Mouse (Mus musculus) heart, adult 2 months (tissue): ENCODE results near the gene Uspl1. TPM values are rescaled to one million over a fixed set of nuclear protein-coding genes. Genes with fewer than 3 reads are reported as not detected.

Source experiments
- DNase-seq, 2 experiments: peaks; one replicate each; pipeline ENCODE4 v3.0.0; 2021
- H3K27ac ChIP-seq: fragments of 200-600 bp; 2 replicates; pipeline ENCODE4 v1.8.1; 2022
- H3K27me3 ChIP-seq: fragments of 200-500 bp; 2 replicates; pipeline ENCODE4 v1.6.1; 2012; ENCODE audit warnings: mild to moderate bottlenecking, low read length, inconsistent platforms, mixed read lengths; ENCODE audit not compliant: control insufficient read depth, insufficient read depth
- H3K36me3 ChIP-seq: fragments of 200-500 bp; 2 replicates; pipeline ENCODE4 v1.6.1; 2012; ENCODE audit warnings: low read length, inconsistent platforms; ENCODE audit not compliant: control insufficient read depth, insufficient read depth
- H3K4me1 ChIP-seq: fragments of 200-500 bp; 2 replicates; pipeline ENCODE4 v1.6.1; 2011; ENCODE audit warnings: low read length; ENCODE audit not compliant: control insufficient read depth, insufficient read depth
- H3K4me3 ChIP-seq: fragments of 200-600 bp; 2 replicates; pipeline ENCODE4 v1.8.1; 2022
- H3K79me2 ChIP-seq: fragments of 200-500 bp; replicated peaks from 2 replicates; pipeline ENCODE4 v1.6.1; 2012; ENCODE audit warnings: mild to moderate bottlenecking, inconsistent platforms, low read length, moderate library complexity, mixed read lengths; ENCODE audit not compliant: control insufficient read depth, insufficient read depth
- H3K9ac ChIP-seq: fragments of 200-500 bp; 2 replicates; pipeline ENCODE4 v1.6.1; 2012; ENCODE audit warnings: low read depth, mild to moderate bottlenecking, control low read depth, inconsistent platforms, low read length, mixed read lengths
- CTCF ChIP-seq: fragments of 200-600 bp; IDR thresholded peaks from 2 replicates; pipeline ENCODE4 v1.8.1; 2022; ENCODE audit warnings: antibody characterized with exemption, mild to moderate bottlenecking, moderate library complexity
- EP300 ChIP-seq: fragments of 200-500 bp; IDR thresholded peaks from 2 replicates; pipeline ENCODE4 v1.6.1; 2011; ENCODE audit warnings: low read depth, low read length, control low read depth; ENCODE audit not compliant: insufficient read depth
- POLR2A ChIP-seq: fragments of 200-500 bp; IDR thresholded peaks from 2 replicates; pipeline ENCODE4 v1.6.1; 2011; ENCODE audit warnings: mild to moderate bottlenecking, low read depth, low read length, control low read depth; ENCODE audit not compliant: insufficient read depth
- WGBS: fragments of 180-500 bp; shearing (Covaris S2); methylation state at CpG from one replicate; pipeline ENCODE4 v1.1.7; 2018; 5-methylcytosine and 5-hydroxymethylcytosine counted together
- intact Hi-C: fragments of 180-260 bp; cut with DNase I; formaldehyde crosslinking; loops from one replicate; pipeline ENCODE4 v1.15.1; 2025
- polyA plus RNA-seq: library from polyadenylated mRNA; depleted of rRNA; stranded (reverse); fragments of >200 nt; gene quantifications from 2 replicates; pipeline ENCODE4 v1.2.3, GENCODE M21; 2012
- total RNA-seq, 2 experiments: library from RNA; stranded (reverse); gene quantifications; 2 replicates each; pipeline ENCODE4 v1.2.3; 2021

The Uspl1 gene
- total and polyA plus RNA-seq, 3 experiments, result 7.4 to 21.0 (median 17.5) TPM

DNA sequence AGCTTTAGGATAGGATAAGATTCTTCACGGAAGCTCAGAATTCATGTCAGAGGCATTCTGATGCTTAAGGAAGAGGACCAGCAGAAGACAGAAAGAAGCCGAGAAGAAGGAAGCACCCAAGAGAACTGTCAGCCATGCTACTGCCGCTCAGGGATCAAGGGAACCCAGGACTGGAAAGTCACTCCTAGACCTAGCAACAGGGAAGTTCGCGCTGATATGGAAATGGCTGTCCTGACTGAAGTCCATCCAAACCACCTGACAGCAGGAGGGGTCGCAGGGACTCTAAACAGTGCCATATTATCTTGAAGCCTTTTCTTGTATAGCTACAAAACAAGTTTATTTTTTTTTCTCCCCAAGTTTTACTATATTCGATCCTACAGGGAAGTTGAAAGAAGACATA is 9.6 kb upstream of the Uspl1 start:
- Histone ChIP-seq H3K4me1 (no peaks in the 10 kb centered on the region), H3K4me3 (no peak overlapping the region), H3K27me3 (no peaks in the 10 kb centered on the region), H3K79me2 (no peaks in the 10 kb centered on the region), H3K36me3 (no peaks in the 10 kb centered on the region), H3K9ac (no peak overlapping the region), H3K27ac (no peak overlapping the region)
- 83% methylated on average over 7 of the region's 7 CpGs for WGBS
- TF ChIP-seq EP300, result no peak
- no peak for TF ChIP-seq CTCF
- no peak for TF ChIP-seq POLR2A
- DNase-seq, result no peak
- intact Hi-C loops, result no loop called here

DNA sequence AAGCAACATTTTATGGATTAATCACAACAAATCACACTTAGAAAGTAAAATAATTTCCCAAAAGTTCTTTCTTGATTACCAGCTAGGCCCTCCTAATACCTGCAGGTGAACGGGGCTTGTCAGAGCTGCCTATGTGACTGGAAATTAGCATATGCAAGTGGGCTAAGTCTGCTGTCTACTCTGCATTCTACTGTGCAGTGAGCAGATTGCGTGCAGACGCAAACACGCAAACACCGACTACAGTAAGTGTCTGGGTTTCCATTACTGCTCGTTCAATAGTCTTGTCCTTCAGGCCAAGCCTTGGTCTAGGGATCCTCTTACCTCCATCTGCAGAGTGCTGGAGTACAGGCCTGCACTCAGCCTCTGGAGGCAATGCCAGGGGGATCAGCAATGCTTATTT is 8.4 kb upstream of the Uspl1 start:
- WGBS, result 96% methylated on average over 6 of the region's 6 CpGs
- intact Hi-C loops, result no loop called here

DNA sequence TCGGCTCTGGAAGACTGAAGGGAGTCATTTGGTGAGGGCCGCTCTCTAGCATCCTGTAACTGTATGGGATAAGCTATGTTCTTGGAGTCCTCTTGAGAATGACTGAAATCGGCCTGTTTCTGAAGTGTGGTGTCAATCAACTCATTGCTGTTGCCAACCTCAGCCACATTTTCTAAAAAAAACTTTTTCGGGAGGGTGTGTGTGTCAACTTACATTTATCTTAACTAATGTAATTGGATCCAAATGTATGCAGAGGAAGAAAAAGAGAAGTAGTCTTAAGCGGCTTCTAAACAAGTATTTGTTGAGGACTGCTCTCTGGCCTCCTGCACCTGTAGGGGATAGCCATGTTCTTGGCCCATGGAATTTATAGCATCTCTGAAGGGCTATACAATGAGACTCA is 6.1 kb upstream of the Uspl1 start:
- no peak for DNase-seq
- TF ChIP-seq CTCF, result no peak
- H3K27me3 ChIP-seq, result no peaks in the 10 kb centered on the region
- H3K4me1 ChIP-seq, result no peaks in the 10 kb centered on the region
- no peak overlapping the region for H3K9ac ChIP-seq
- H3K36me3 ChIP-seq, result no peaks in the 10 kb centered on the region
- WGBS, result 79% methylated on average over 5 of the region's 5 CpGs
- no peak overlapping the region for H3K4me3 ChIP-seq
- H3K27ac ChIP-seq, result no peak overlapping the region
- H3K79me2 ChIP-seq, result 0 out of 2 replicates have a peak, but pooled peaks cover 1% of the 10 kb centered on the region
- intact Hi-C loops, result loop anchor here (2.0 kb wide), 1 partner anchor 15 kb away; no protein-coding TSS in a partner anchor

More for the DNA sequence above, 8.4 kb upstream of the Uspl1 start:
- H3K9ac ChIP-seq, result no peak overlapping the region
- H3K27ac ChIP-seq, result no peak overlapping the region
- DNase-seq, result no peak
- 0 out of 2 replicates have a peak, but pooled peaks cover 1% of the 10 kb centered on the region for H3K79me2 ChIP-seq
- TF ChIP-seq EP300, result no peak
- no peak for TF ChIP-seq POLR2A
- TF ChIP-seq CTCF, result no peak
- no peaks in the 10 kb centered on the region for H3K27me3 ChIP-seq
- H3K36me3 ChIP-seq, result no peaks in the 10 kb centered on the region
- H3K4me3 ChIP-seq, result no peak overlapping the region
- H3K4me1 ChIP-seq, result no peaks in the 10 kb centered on the region

DNA sequence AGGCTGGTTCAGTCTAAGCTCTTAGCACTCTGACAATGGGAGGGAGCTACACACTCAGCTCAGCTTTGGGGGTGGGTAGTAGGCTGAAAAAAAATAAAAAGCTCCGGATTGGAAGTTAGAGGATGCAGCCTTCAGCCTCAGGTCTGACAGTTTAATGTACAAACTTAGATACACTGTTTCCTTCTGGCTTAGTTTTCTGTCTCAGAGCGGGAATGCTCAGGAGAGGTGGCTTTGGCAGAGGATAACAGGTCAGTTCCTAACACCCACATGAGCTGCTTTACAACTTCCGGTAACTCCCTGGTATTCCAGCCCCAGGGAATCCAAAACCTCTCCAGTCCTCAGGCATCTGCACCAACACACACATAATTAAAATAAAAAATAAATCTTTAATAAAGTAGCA is 4.3 kb upstream of the Uspl1 start:
- H3K36me3 ChIP-seq, result no peaks in the 10 kb centered on the region
- H3K27me3 ChIP-seq, result no peaks in the 10 kb centered on the region
- 0 out of 2 replicates have a peak, but pooled peaks cover 1% of the 10 kb centered on the region for H3K79me2 ChIP-seq
- no peaks in the 10 kb centered on the region for H3K4me1 ChIP-seq
- intact Hi-C loops, result loop anchor here (2.0 to 10.0 kb wide), 3 partner anchors 17 to 455 kb away; partner anchors contain the start of gene Hsph1
- no peak overlapping the region for H3K4me3 ChIP-seq
- no peak overlapping the region for H3K27ac ChIP-seq
- WGBS, result 75% methylated on average over 3 of the region's 3 CpGs
- no peak overlapping the region for H3K9ac ChIP-seq
- TF ChIP-seq EP300 (no peak), CTCF (no peak), POLR2A (no peak)
- DNase-seq, result no peak

DNA sequence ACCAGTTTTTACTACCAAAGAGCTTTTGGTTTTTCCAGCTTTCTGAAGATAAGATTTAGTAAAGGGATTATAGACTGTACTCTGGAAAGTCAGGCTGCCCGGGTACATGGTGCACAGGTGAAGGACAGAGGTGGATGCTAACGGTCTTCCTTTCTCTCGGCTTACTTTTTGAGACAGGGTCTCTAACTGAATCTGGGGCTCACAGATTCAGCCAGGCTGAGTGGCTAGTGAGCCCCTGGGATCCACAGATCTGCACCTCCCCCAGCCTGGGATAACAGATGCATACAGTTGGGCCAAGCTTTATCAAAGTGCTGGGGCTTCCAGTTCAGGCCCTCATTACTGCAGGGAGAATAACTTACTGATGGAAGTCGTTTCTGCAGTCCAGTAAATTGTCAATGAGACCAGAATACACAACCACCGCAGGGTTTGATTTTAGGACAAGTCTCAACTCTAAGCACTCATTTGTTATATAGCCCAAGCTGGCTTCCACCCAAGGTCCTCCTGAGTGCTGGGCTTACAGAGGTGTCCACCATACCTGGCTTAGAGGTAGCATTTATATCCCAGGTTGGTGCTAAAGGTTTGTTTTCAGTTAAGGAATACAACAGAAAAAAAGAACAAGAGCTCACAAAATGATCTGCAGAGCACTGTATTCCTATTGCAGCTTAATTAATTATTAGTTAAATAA is 1.8 kb upstream of the Uspl1 start:
- WGBS, result 78% methylated on average over 5 of the region's 5 CpGs
- Histone ChIP-seq H3K79me2 (0 out of 2 replicates have a peak, but pooled peaks cover 1% of the 10 kb centered on the region), H3K27me3 (no peaks in the 10 kb centered on the region), H3K27ac (peak overlapping the region; percentile 100), H3K4me1 (peaks cover 1% of the 10 kb centered on the region; the same call in 1 of the 2 replicates), H3K36me3 (peaks cover 15% of the 10 kb centered on the region), H3K4me3 (no peak overlapping the region), H3K9ac (no peak overlapping the region)
- intact Hi-C loops, result loop anchor here (2.0 to 10.0 kb wide), 3 partner anchors 176 to 452 kb away; partner anchors contain the start of gene Hsph1
- TF ChIP-seq EP300 (no peak), CTCF (no peak), POLR2A (no peak)
- no peak for DNase-seq

DNA sequence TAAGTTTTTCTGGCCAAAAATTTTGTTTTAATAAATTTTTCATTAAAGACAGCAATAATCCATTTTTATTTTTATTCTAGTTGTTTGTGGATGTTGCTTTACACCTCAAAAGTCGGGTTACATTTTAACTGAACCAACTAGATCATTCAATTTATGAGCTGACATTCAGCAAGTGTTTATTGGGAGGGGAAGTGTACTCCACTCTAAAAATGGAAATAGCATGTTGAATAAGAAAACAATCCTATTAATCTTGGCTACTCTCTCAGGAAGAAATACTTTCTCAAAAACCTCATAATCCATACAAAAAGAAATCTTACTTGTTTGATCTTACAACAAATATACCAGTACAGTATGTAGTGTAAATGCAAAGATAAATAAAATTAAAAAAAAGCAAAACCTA is 1.0 kb upstream of the Uspl1 start:
- Histone ChIP-seq H3K36me3 (peaks cover 16% of the 10 kb centered on the region), H3K4me1 (peaks cover 1% of the 10 kb centered on the region; the same call in 1 of the 2 replicates), H3K27me3 (no peaks in the 10 kb centered on the region), H3K9ac (no peak overlapping the region), H3K4me3 (peak overlapping the region; percentile 78), H3K79me2 (0 out of 2 replicates have a peak, but pooled peaks cover 1% of the 10 kb centered on the region), H3K27ac (peak overlapping the region; percentile 100)
- no peak for DNase-seq
- TF ChIP-seq CTCF (no peak), EP300 (no peak), POLR2A (no peak)
- intact Hi-C loops, result loop anchor here (2.0 to 10.0 kb wide), 3 partner anchors 176 to 452 kb away; partner anchors contain the start of gene Hsph1
- 39% methylated on average over 1 of the region's 1 CpGs for whole genome bisulfite sequencing
